Mouse (Mus musculus) layer of hippocampus, postnatal 36 days (tissue): ENCODE measurements at regions not wholly inside any gene's neighbourhood (a gene's known extent, or its start where the extent isn't known, plus 50 kb on each side); places are given as distances from the start of the nearest gene placed in this dataset.

Experiments used
- DNase-seq, 2 experiments: peaks; one replicate each; pipeline ENCODE4 v3.0.0; 2022

DNA sequence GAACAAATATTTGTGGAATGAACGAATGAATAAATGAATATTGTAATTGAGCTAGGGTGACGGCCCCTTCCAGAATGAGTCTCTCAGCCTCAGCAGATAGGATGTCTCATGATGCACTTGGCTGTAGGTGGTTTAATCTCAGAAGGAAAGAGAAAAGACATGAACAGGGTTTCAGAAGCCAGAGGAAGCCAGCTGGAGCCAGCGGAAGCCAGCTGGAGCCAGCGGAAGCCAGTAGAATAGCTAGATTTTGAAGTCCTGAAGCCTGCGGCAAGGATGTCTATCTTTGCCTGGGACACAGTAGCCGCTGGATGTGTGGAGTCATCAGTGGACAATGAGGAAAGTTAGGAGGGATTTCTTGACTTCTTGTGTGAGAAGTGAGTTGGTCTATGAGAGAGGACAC is 188.3 kb upstream of the Ppp2r3a start:
- no peak for DNase-seq

DNA sequence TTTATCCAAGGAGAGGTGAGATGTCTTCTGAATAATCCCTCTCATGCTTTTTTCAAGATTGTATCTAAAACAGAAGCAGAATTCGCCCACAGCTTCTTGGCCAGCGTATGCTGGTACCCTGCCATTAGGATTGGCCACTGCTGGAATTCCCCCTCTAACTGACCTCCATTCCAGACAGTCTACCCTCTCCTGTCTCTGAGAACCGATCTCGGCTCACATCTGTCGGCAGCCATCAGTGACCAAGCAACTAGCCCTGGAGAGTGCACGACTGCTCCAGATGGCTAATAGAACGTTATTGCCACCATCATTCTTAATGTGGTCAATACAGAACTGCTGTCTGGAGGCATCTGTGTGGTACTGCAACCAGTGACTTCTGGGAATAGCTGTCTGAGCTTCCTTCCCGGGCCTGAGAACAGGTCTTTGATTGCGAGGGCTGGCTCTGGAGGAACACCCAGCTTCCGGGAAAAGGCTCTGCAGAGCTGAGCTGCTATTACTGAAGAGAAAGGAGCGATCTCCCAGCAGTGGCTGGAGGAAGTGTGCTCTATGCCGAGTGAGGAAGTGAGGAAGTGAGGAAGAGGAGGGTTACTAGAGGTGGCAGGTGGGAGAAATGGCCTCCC is 187.1 kb upstream of the Ppp2r3a start:
- DNase-seq, result no peak

DNA sequence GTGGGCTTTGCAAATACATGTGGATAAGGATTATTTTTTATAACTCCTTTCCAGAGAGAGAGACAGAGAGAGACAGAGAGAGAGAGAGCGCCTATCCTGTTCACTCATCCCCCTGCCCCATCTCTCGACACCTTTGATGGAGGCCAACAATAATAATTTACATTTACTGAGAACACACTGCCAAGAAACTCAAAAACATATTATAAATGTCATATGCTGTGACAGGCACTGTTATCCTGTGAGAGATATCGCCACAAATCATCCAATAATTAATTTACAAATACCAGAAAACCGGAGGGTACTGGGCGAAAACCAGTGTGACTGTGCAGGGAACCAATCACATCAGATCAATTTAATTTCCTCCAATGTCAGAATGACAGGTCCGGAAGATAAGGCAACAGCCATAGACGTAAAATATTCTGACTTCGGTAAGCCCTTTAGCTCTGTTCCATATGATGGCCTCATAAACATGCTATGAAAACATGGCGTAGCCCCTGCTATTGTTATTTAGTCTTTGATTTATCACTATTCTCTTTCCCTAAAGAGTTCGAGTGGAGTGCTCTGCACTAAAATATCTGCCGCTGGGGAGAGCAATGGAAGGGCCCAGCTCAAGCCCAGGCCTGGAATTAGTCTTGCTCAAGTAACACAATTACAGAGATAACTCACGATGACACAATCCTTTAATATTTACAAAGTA is 173.5 kb upstream of the Ppp2r3a start:
- DNase-seq, result no peak

DNA sequence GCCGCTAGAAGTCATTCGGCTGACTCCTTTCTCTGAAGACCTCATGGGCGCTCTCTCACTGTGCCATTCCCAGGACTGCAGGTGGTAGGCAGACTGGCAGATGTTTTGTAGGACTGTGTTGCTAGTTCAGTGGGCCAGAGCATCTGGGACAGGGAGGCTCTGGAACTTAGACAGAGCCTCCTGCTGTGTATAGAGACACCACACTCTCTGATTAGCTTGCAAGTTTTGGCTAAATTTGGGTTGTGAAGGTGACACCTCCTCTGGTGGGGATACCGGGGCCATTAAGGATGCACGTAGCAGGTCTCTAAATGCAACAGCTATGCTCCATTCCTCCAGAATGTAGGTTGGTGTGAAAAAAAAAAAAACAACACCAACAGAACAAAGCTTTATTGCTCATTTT is 171.4 kb upstream of the Ppp2r3a start:
- no peak for DNase-seq

DNA sequence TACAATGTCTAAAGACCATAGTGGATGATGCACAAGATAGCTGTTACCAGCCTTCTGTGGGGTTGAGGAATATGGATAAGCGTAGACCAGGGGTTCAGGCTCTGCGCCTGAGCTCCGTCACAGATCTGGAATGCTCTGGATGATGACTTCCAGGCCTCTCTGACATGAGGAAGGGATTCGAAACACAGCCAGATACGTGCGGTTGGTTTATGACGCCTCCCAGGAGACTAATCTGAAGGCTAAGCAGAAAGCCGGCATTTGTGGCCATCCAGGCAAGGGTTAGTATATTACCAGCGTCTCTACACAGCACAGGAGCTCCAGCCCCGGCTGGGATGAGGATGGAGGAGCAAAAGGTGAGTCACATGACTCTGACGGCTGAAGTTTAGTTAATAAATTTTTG is 170.4 kb upstream of the Ppp2r3a start:
- no peak for DNase-seq

DNA sequence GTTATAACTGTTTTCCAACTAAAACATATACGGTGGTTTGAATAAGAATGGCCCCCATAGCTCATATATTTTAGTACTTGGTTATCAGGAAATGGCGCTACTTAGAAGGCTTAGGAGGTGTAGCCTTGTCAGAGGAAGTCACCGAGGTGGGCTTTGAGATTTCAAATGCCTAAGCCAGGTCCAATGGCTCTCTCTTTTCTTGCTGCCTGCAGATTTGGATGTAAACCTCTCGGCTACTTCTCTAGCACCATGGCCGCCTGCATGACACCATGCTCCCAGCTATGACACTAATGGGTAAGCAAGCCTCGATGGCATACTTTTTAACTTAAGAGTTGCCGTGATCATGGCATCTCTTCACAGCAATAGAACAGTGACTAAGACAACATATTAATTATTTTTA is 169.5 kb upstream of the Ppp2r3a start:
- no peak for DNase-seq

DNA sequence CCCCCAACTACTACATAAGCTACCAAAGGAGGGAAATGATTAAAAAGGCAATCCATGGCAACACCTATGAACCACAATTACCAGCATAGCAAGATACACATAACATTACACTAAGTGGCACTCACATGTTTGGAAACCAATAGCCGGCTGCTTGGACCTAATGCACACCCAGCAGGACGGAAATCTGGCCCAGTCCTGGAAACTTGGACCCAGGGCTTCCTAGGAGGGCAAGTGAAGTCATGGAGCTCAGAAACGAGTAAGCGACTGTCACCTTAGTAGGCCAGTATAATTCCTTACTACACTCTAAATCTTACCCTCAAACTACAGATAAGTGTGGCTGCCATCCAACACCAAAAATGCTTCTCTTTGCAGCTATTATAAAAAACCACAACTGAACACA is 168.6 kb upstream of the Ppp2r3a start:
- no peak for DNase-seq

DNA sequence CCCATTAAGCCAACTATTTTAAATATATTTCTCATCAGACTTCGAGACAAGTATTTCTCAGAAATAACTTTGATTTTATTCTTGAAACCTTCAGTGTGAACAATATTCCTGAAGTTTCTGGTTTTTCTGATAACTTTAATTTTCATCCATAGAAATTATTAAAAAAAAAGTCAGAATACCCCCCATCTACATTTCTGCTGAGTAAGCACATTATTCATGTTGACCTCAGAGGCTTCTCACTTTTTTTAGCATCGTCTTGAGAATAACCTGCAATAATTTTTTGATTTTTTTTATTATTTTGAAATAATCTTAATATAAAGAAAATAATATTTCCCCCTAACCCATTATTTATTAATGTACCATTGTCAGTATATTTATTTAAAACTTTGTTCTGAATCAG is 166.1 kb upstream of the Ppp2r3a start:
- DNase-seq, result no peak

DNA sequence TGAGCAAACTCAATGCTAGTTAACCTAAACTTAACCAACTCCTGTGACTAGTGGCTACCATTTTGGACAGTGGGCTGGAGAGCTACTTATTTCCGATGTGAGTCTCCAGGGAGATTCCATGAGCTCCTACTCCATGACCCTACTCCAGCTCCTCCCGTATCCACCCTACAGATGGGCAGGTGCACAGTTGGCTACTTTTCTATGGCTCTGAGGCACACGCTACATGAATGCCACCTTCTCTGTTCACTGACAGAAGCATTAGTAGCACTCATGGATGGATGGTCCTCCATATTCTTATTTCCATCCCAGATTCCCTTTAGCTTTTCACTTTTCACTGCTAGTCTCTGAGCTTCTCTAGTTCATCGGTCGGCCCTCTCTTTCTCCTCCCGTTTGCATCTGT is 164.7 kb upstream of the Ppp2r3a start:
- DNase-seq, result no peak

DNA sequence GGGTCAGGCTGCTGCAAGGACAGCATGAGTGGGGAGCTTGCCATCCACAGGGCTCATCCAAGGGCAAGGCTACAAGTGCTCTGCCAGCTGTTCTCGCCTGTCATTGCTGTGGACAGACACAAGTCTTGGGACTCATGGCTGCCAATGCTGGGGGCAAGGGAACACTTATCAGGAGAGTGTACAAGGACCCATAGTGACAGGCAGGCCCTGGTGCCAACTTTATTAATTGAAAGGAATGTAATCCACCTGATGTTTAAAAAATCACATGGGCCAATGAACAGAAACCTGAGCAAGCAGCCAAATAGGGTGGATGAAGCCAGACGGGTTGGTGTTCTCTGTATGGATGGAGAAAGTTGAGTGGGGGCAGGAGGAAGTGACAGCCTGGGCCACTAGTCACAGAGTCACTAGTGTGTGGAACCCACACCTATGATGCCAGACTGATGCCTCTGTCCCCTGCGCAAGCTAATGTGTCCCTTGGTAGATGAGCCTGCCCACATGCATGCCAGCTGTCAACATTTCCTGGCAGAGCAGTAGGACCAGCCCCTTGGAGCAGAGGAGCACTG is 161.6 kb upstream of the Ppp2r3a start:
- no peak for DNase-seq

DNA sequence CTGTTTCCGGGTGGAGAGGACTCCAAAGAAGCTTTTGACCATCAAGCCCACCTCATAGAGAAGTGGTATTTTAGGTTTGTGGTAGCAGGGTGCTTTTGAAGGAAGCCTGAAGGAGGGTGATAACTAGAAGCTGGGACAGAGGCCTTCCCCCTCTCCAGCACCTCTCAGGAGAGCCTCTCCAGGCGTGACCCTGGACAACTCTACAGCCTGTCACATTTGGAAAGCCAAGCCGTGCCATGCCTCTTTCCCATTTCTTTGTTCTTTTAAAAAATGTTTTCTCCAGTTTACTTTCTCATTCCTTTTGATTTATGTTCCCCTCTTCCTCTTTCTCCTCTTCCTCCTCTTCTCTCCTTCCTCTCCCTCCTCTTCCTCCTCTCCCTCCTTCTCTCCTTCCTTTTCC is 160.4 kb upstream of the Ppp2r3a start:
- DNase-seq, result no peak

DNA sequence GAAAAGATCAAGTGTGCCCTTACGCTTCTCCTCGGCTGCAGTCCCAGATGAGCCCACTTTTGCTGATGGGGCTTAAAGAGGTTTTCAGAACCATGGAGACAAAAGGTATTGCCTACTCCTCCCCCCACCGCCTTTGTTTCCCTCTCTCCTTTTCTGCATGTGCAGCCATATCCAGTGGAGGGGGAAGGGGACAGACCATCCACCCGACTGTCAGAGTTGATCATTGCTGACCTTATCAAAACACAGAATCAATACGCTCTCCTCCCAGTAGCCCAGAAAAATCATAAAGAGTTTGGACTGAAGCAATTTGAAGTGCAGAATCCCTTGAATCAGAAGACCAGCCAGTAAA is 159.9 kb upstream of the Ppp2r3a start:
- no peak for DNase-seq

DNA sequence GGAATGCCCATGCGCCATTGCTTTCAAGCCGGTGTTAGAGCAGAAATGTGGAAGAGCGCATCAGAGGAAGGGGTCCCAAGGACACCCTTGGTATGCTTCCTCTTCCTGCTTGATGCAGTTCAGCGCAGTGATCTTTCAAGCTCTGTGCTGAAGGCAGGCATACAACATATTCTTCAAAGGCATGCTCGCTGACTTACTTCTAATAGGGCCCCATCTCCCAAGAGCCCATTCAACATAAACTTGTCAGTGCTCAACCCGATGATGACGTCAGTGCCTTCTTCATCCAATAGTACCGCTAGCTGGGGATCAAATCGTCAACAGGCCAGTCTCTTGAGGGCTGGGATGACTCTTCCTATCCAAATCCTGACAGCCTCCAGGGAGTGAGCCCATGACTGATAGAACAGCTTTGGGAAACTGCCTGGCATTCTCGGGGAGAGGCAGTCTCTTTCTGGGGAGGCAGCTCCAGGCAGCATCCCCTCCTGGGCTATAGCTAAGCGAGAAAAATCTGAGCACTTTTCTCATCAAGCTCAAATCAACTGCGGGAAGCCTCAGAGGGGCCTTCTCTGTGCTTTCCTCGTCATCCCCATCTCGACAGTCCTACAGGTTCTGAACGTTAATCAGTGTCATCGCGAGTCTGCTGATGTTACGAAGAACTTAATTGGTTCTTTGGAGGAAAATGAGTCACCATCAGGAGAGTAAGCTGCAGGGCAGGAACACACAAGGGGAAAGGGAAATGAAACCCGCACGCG is 159.4 kb upstream of the Ppp2r3a start:
- DNase-seq, result no peak

DNA sequence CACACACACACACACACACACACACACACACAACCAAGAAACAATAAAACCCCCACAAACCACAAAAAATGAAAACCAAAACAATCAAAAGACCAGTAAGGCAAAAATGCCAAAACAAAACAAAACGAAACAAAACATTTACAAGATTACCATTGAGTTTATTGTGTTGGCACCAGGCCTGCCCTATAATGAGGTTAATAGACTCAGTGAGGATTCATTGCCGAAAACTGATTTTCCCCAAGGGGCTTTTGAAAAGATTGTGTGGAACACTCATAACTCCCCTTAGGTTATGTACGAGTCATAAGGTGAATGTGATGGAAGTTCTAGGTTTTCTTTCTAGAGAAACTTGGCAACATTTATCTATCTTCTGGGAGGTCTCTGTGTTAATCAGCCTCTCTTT is 158.8 kb upstream of the Ppp2r3a start:
- no peak for DNase-seq

DNA sequence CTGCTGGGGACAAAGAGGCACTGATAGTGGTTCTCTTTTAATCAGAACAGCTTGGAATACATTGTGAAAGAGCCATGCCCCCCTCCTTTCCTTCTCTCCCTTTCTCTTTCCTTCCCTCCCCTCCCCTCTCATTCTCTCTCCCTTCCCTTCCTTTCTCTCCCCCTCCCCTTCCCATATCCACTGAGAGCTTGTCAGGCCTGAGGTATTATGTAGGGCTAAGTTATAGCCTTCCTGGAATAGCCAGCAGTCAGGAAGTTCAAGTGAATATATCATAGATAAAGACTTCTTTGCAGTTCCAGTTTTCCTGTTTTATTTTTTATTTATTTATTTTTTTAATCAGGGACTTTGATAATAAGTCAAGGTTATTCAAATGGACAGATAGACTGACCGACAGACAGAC is 156.5 kb upstream of the Ppp2r3a start:
- DNase-seq, result no peak

DNA sequence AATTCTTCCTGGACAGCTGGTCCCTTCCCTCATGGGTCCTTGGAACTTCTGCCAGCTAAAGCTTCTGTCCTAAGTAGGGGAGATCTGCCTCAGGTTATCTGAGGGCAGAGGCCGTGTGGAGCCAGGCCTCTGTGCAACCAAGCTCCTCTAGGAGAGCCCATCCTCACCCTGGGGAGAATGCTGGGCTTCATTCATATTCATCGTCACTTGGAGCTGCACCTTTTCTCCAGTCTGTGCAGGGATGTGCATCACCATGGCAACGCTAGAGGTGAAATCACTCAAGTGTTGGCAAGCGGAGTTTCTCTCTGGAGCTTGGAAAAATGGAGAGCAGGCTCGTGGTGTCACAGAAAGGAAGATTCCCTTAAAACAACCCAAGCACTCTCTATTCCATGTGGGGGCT is 155.5 kb upstream of the Ppp2r3a start:
- peak; percentile 25 to 30 for DNase-seq

DNA sequence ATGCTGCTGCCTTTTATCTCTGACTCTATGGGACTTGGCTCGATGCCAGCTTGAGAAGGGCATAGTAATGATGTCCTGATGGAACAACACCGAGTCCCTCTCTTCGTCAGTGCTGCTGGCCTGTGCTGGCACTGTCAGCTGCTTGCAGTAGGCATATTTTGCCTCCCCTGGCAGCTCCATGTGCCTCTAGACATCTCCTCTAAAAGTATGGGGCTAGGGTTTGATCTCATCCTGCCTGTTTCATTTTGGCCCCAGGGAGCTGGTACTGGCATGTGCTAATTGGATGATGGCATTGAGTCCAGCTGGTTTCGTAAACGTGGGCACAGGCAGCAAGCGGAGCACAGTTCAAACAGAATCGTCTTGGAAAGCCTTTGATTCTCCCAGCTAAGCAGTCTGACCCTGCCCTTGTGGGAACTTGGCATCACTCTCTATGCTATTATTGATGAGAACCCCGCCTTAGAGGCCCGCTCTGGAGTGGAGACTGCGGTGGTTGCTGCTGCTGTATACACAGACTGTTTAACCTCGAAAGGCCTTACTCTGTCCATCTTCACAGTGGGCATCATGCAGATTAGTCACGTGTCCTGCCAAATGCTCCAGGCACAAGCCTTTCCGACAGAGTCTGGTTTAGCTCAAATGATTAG is 153.0 kb upstream of the Ppp2r3a start:
- DNase-seq, result peak; percentile 36 to 44

DNA sequence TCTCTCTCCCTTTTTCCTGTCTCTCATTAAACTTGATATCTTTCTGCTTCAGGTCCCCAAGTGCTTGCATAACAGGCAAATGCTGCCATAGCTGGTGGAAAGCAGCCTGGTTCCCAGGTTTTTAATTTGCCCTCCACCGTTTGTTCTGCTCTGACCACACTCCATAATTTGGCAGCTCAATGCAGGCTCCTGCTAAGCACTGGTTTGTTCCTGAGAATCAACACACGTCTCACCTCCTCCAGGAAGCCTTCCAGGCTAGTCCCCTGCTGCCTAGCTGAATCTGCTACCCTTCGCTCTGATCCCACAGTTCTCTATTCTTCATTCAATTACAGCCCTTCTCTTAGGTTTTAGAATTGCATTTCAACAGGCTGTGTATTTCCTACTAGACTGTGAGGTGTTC is 152.4 kb upstream of the Ppp2r3a start:
- no peak for DNase-seq

DNA sequence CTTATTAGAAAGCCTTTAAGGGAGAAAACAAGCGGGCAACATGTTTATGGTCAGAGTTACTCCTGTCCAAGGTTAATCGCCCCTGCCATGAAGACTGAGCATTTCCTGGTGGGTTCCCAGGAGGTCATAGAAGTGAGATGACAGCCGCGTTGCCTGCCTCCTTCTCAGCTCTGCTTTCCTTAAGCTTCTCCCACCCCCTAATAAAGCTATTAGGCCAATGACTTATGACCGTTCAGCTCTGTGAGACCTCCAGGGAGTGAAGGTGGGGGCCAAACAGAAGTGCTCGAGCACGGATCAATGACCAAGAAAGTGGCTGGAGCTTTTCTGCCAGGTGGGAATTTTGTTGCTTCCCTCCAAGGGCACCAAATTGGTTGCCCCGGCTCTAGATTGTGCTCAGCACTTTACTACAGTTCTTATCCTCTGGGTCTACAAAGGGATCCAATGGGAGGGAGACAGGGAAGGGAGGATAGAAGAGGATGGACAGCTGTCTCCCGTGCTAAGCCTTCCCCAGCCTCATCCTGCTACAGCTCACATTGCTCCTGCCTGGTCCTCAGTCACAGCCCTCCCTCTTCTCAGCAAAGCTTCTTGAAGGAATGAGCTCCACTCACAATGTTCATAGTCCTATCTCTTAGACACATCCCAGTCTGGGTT is 151.1 kb upstream of the Ppp2r3a start:
- DNase-seq, result no peak

DNA sequence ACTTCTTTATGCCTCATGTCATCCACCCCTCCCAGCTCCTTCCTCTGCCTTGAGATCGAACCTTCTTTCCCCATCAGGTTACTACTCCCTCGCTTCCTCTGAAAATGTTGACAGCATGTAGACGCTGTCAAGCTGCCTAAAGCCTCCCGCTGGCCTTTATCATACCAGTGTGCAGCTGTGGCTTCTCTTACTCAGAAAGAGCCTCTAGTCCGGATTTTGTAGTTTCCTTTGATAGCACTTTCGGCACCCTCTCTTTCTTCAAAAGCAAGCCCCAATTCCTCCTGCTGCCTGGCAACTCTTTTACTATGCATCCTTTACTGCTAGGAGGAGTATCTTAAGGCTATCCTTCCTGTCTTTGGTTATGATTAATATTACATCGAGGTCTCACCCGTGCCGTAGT is 149.8 kb upstream of the Ppp2r3a start:
- DNase-seq, result no peak

DNA sequence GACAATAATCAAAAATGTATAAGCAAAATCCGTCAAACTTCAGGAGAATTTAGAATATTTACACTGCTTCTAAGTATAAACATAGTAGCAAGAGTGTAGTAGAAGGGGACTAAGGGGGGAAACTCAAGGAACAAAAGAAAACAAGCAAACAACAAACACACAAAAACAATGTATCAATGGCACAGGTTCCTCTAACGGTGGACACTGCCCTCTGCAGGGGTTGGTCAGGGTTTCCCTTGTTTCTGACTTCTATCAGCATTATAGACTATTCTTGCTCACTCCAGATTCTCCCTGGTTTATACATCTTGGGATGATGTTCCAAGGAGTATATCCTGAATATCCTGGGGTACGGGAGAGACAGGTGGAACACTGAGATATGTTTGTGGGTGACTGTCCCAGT is 147.3 kb upstream of the Ppp2r3a start:
- DNase-seq, result no peak

DNA sequence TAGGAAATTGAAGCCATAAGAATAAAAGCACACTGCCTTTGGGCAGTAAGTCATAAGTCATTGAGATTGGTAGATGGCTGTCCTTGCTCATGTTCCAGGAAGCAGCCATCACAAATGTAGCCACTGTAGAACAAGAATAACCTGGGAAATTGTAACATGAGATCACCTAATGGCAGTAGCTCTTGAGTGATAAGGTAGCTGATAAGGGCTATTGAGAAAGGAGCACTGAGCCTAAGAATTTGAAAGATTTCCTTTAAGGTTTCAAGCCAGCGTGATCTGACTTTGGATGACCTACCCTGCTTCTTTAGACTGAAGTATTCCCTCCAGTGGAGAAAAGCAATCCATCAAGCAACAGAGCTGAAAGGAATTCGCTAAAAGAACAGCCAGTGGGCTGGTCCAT is 117.8 kb upstream of the Ppp2r3a start:
- DNase-seq, result no peak

DNA sequence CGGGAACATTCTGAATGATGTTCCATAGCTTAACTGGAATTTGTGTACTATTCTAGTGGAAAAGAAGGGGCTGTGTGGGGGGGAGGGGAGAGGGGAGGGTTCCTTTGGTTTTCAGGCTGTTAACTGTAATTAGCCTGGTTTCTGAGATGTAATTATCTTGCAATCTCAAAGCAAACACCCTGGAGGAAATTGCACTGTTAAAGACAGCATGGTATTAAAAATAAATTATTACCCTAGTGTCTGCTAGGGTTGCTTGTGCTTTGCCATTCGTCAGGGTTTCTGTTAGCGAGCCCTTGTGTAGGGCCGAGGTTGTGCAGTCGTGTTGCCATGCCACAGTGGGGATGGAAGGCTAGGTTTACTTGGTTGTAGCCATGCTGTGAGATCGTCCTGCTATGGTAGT is 105.0 kb upstream of the Ppp2r3a start:
- DNase-seq, result no peak
